Mouse (Mus musculus) testis, adult 10 weeks (tissue): Measurements from ENCODE around the gene Pdhx. TPM values are rescaled to one million over a fixed set of nuclear protein-coding genes. Genes with fewer than 3 reads are reported as not detected.

ENCODE experiments used
- polyA plus RNA-seq: library from polyadenylated mRNA; stranded (reverse); fragments of 350-450 nt; fragmentation: Illumina TruSeq; extraction: RNeasy Lipid Tissue Mini Kit (QIAGEN cat#74804); gene quantifications from one replicate; pipeline ENCODE4 v1.2.3, GENCODE M21; 2014; ENCODE audit warnings: low read depth, low replicate concordance

Pdhx gene
- 49.8 TPM for polyA plus RNA-seq

GRCm38 (mm10) chr2:103073219-103073982, at the start of gene Pdhx, which contains the start of gene Apip:
Gene Pdhx, minus strand, starts transcription at chr2:103073513.
Gene Apip, plus strand, starts transcription at chr2:103073675.

Other genes with a start within 250 kb of the Pdhx start
- 0.15 TPM for gene Cd44, start 171.8 kb downstream of the Pdhx start, polyA plus RNA-seq
- gene Apip, start 162 bp upstream of the Pdhx start, polyA plus RNA-seq = 41.3 TPM
- gene Ehf, start 229.8 kb upstream of the Pdhx start, polyA plus RNA-seq = 0.46 TPM